ENCODE assay signal across 9 mouse cellular contexts in genomic region chr10:67187952-67188351, GRCm38 (mm10).
DNase-seq lines count a peak whose midpoint lies in the region; ATAC-seq and TF ChIP-seq lines count a peak whose summit lies in the region.
"Had no signal": no experiment of that assay in that cellular context is flagged by ENCODE, and none has a peak within 500 bp of the region (broad histone marks: within the 10 kb centered on the region; RNA-seq: fewer than 3 reads in every experiment).

No protein-coding gene starts in this region.

- DNase-seq in heart, postnatal 4 days = no peak
- no peak for DNase-seq in MEL (ENCODE audit: low read depth, low spot score)
- DNase-seq in right cerebral cortex, postnatal 36 days (ENCODE audit: low spot score in 2 of 2) = no peak
- DNase-seq in Muller cell, postnatal 12 days (ENCODE audit: inconsistent ontology term) = no peak
- DNase-seq: kidney, adult 9 months had no signal

- H3K36me3 ChIP-seq in heart, embryonic 16.5 days (ENCODE audit: control insufficient read depth, insufficient read depth) = peaks cover 10% of the 10 kb centered on the region
- peaks cover 12 to 29% of the 10 kb centered on the region in 2 experiments for H3K36me3 ChIP-seq in MEL (ENCODE audit: control insufficient read depth in 1 of 2, insufficient read depth in 2 of 2, low read length in 2 of 2)
- H3K36me3 ChIP-seq in hindbrain, embryonic 12.5 days = peaks cover 5% of the 10 kb centered on the region; the same call in 1 of the 2 replicates
- H3K36me3 ChIP-seq in macrophage (ENCODE audit: inconsistent target) = peaks cover 24% of the 10 kb centered on the region

- H3K9me3 ChIP-seq in heart, embryonic 16.5 days (replicated peaks; ENCODE audit: control insufficient read depth, low read length) = no peaks in the 10 kb centered on the region; the same call in 1 of the 2 replicates
- H3K9me3 ChIP-seq in MEL (replicated peaks; ENCODE audit: insufficient read depth, low read length) = no peaks in the 10 kb centered on the region
- H3K9me3 ChIP-seq in hindbrain, embryonic 12.5 days (replicated peaks) = no peaks in the 10 kb centered on the region

- ATAC-seq in heart, embryonic 16.5 days (replicated peaks; ENCODE audit: extremely low read depth, insufficient read depth, low FRiP score) = no peak
- ATAC-seq in hindbrain, embryonic 12.5 days (ENCODE audit: low FRiP score) = no peak
- no peak for ATAC-seq in megakaryocyte-erythroid progenitor cell, adult 5-6 weeks (replicated peaks; ENCODE audit: low FRiP score, low TSS enrichment, poor library complexity, severe bottlenecking)

- 76% methylated on average over 2 of the region's 2 CpGs for WGBS in heart, embryonic 16.5 days
- WGBS in hindbrain, embryonic 12.5 days = 92% methylated on average over 2 of the region's 2 CpGs
- 71% methylated on average over 1 of the region's 2 CpGs for WGBS in macrophage (ENCODE audit: missing documents)

- TF ChIP-seq CTCF in MEL (IDR thresholded peaks at IDR 0.05 in 2 of 3, conservative IDR thresholded peaks at IDR 0.05 in 1 of 3; ENCODE audit: control insufficient read depth in 1 of 3, insufficient read depth in 1 of 3, low read depth in 2 of 3, low read length in 3 of 3, poor library complexity in 1 of 3, severe bottlenecking in 1 of 3) = no peak

- peak overlapping the region; percentile 78 for H3K4me2 ChIP-seq in heart, embryonic 16.5 days (ENCODE audit: low read depth, low read length)
- H3K4me2 ChIP-seq in hindbrain, embryonic 12.5 days (replicated peaks) = peak overlapping the region; percentile 59

- no peak for TF ChIP-seq EP300 in MEL (IDR thresholded peaks at IDR 0.05; ENCODE audit: low read depth in 1 of 2, low read length in 2 of 2)

- peaks cover 37% of the 10 kb centered on the region for H3K79me2 ChIP-seq in MEL (ENCODE audit: control insufficient read depth, insufficient read depth, low read length, poor library complexity)
- peaks cover 97% of the 10 kb centered on the region for H3K79me2 ChIP-seq in macrophage (ENCODE audit: inconsistent target)

- peaks cover 20% of the 10 kb centered on the region for H3K4me1 ChIP-seq in heart, embryonic 16.5 days (ENCODE audit: control insufficient read depth, insufficient read depth, low read length)
- H3K4me1 ChIP-seq in MEL (ENCODE audit: control insufficient read depth in 1 of 2, insufficient read depth in 2 of 2, low read length in 2 of 2) = peaks cover 9 to 26% of the 10 kb centered on the region in 2 experiments
- peaks cover 17% of the 10 kb centered on the region for H3K4me1 ChIP-seq in hindbrain, embryonic 12.5 days

- peak overlapping the region; percentile 43 for H3K27ac ChIP-seq in heart, embryonic 16.5 days (ENCODE audit: low read length)
- no peak overlapping the region for H3K27ac ChIP-seq in MEL (ENCODE audit: control insufficient read depth, low read depth, low read length)
- no peak overlapping the region for H3K27ac ChIP-seq in hindbrain, embryonic 12.5 days
- peak overlapping the region; percentile 88 for H3K27ac ChIP-seq in macrophage

- TF ChIP-seq POLR2A in MEL (IDR thresholded peaks at IDR 0.05; ENCODE audit: control insufficient read depth in 1 of 2, insufficient read depth in 1 of 2, low read depth in 1 of 2, low read length in 2 of 2, poor library complexity in 1 of 2) = no peak

- H3K4me3 ChIP-seq in heart, embryonic 16.5 days (ENCODE audit: low read length) = peak overlapping the region; percentile 56
- H3K4me3 ChIP-seq in MEL (ENCODE audit: control insufficient read depth in 1 of 2, insufficient read depth in 1 of 2, low read depth in 2 of 2, low read length in 2 of 2) (peak overlapping the region; percentile 57 to 93), macrophage (ENCODE audit: inconsistent target) (peak overlapping the region; percentile 80)
- H3K4me3 ChIP-seq in hindbrain, embryonic 12.5 days = peak overlapping the region; percentile 12; the same call in 1 of the 2 replicates

- peak overlapping the region; percentile 85 for H3K9ac ChIP-seq in heart, embryonic 16.5 days (ENCODE audit: low read length)
- H3K9ac ChIP-seq in MEL (ENCODE audit: control insufficient read depth, low read depth, low read length, poor library complexity, severe bottlenecking) = peak overlapping the region; percentile 80
- H3K9ac ChIP-seq in hindbrain, embryonic 12.5 days = 0 out of 2 replicates have a peak overlapping the region, but pooled peaks have one; percentile 6

- no peaks in the 10 kb centered on the region for H3K27me3 ChIP-seq in heart, embryonic 16.5 days (ENCODE audit: control insufficient read depth, insufficient read depth, low read length)
- H3K27me3 ChIP-seq in MEL (ENCODE audit: control insufficient read depth in 1 of 2, insufficient read depth in 2 of 2, low read length in 2 of 2) = no peaks in the 10 kb centered on the region
- H3K27me3 ChIP-seq in hindbrain, embryonic 12.5 days = no peaks in the 10 kb centered on the region

- TF ChIP-seq RAD21 in MEL (IDR thresholded peaks at IDR 0.05; ENCODE audit: low read depth, low read length) = no peak

TF ChIP-seq in MEL, 35 proteins besides CTCF, POLR2A, EP300 and RAD21:
- TF ChIP-seq JUND (IDR thresholded peaks at IDR 0.05; ENCODE audit: low read depth, low read length) (no peak), CHD1 (IDR thresholded peaks at IDR 0.05; ENCODE audit: low read depth, low read length) (peak; percentile 73)

Comparison
In these comparisons a context has a peak if more than half of its experiments do, and no peak if none do; other contexts are left out.
1. H3K27ac ChIP-seq: peak in heart, embryonic 16.5 days (single experiment) and macrophage (single experiment); none in MEL (single experiment) and hindbrain, embryonic 12.5 days (single experiment).
2. H3K4me3 ChIP-seq: peak in every context shown above with its lines; median percentile 80 in macrophage; 75 in MEL; 56 in heart, embryonic 16.5 days; 12 in hindbrain, embryonic 12.5 days.
3. H3K9ac ChIP-seq: peak in every context shown above with its lines; median percentile 85 in heart, embryonic 16.5 days; 80 in MEL; 6 in hindbrain, embryonic 12.5 days.